Mouse (Mus musculus) ES-E14 (cell line): ENCODE results near the gene Nxpe3.

Source experiments
- CHD2 ChIP-seq: IDR thresholded peaks from 2 replicates; pipeline ENCODE4 v1.6.1; 2014; ENCODE audit warnings: mild to moderate bottlenecking, low read depth, low read length, inconsistent platforms
- MAFK ChIP-seq: IDR thresholded peaks from 2 replicates; pipeline ENCODE4 v1.6.1; 2014; ENCODE audit warnings: mild to moderate bottlenecking, low read depth, low read length, inconsistent platforms; ENCODE audit not compliant: insufficient read depth
- ZC3H11A ChIP-seq: IDR thresholded peaks from 2 replicates; pipeline ENCODE4 v1.6.1; 2012; ENCODE audit warnings: low read depth, mild to moderate bottlenecking, inconsistent platforms, low read length, borderline replicate concordance

DNA sequence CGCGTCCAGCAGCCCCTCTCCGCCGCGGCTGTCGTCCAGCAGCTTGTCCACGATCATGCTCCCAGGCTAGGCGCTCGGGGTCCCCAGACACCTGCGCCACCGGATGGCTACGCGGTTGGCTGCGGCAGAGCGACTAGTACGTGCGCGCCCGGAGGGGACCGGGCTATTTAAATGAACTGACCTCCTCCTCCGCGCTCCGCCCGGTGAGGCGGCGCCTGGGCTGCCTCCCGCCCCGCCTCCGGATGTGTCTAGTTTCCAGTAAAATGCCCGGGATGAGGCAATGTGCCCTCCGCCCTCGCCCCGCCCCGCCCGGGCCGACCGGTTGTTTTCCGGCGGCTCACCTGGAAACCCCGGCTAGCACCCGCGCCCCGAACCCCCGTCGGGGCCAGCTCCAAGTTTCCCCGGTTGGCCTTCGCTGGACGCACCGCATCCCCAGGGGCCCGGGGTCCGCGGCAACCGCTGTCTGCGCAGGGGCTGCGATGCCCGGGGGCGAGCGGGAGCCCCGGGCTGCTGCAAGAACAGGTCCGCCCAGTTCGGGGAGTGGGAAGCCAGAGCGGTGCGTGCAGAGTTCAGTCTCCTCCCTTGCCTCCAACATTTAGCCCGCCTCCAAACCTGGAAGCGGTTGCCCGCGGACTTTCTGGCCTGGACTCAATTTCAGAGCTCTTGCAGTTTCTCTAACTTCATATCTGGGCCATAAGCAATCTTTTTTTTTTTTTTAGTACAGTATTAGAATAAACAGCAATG is 72.9 kb downstream of the Nxpe3 start:
- TF ChIP-seq MAFK (no peak), CHD2 (no peak), ZC3H11A (no peak)
